Mouse (Mus musculus): ENCODE measurements around the gene Fbxo21. TPM values are rescaled to one million over a fixed set of nuclear protein-coding genes. Genes with fewer than 3 reads are reported as not detected.

The Fbxo21 gene
- polyA plus RNA-seq, 1 experiment: 51.1 TPM

DNA sequence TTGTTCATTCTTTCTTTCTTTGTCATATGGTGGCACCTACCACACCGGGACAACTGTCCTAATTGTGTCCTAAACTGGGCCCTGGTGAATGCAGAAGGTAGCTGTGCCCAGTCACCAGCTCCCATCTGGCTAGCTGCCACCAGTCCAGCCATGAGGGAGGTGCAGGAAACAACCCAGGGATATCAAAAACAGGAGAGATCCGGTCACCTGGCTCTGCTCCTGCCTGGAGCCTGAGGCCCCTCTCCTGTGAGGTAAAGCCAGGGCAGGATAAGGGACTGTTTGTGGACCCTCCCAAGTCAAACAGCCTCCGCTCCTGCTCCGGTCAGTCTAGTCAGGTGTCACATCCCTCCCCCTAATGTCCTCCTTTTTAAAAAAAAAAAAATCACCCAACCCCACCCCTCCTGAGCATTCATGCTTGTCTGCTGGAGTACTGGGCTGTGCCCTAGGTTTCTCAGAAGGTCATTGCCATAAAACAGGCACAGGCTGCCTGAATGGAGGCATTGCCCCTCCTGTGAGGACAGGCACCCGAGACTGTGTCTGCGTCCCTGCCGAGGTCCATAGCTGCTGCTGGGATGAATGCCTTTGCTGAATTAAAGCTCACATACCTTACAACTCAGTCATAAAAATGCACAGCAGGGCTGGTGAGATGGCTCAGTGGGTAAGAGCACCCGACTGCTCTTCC is 75.6 kb downstream of the Fbxo21 start:
- Histone ChIP-seq H3K27ac (ENCODE audit: control insufficient read depth, insufficient read depth, low read depth, low read length) (no peak overlapping the region), H3K4me1 (ENCODE audit: control insufficient read depth, insufficient read depth, low read length) (no peaks in the 10 kb centered on the region), H3K27me3 (ENCODE audit: control insufficient read depth, insufficient read depth, low read length) (no peaks in the 10 kb centered on the region), H3K4me3 (ENCODE audit: control insufficient read depth, low read depth, low read length) (no peak overlapping the region), H3K36me3 (ENCODE audit: control insufficient read depth, insufficient read depth, low read length) (no peaks in the 10 kb centered on the region)
- no peak for TF ChIP-seq POLR2A (IDR thresholded peaks at IDR 0.05; ENCODE audit: control insufficient read depth, low read depth, low read length)
- no peak for TF ChIP-seq CTCF (IDR thresholded peaks at IDR 0.05; ENCODE audit: control insufficient read depth, insufficient read depth, insufficient replicate concordance, low read depth, low read length)

DNA sequence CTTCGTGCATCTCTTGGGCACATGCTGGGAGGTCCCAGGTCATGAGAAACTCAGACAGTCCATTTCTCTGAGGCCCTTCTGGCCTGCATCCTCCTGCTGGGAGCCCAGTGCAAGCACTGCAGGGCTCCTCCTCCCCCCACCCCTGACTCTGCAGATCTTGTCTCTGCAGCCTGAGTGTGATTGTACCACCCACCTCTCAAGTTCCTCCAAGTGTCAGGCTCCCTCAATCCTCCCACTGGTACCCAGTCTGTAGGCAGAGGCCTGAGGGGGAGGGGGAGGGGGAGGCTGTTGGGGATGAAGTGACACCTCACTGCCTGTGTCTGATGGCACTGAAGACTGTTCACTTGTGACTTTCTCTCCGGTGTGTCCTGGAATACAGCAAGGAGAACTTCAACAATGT is 76.7 kb downstream of the Fbxo21 start:
- H3K36me3 ChIP-seq (ENCODE audit: control insufficient read depth, insufficient read depth, low read length): no peaks in the 10 kb centered on the region
- TF ChIP-seq CTCF (IDR thresholded peaks at IDR 0.05; ENCODE audit: control insufficient read depth, insufficient read depth, insufficient replicate concordance, low read depth, low read length) (no peak), POLR2A (IDR thresholded peaks at IDR 0.05; ENCODE audit: control insufficient read depth, low read depth, low read length) (no peak)
- H3K27ac ChIP-seq (ENCODE audit: control insufficient read depth, insufficient read depth, low read depth, low read length): no peak overlapping the region
- H3K4me1 ChIP-seq (ENCODE audit: control insufficient read depth, insufficient read depth, low read length): no peaks in the 10 kb centered on the region
- H3K27me3 ChIP-seq (ENCODE audit: control insufficient read depth, insufficient read depth, low read length): no peaks in the 10 kb centered on the region
- no peak overlapping the region for H3K4me3 ChIP-seq (ENCODE audit: control insufficient read depth, low read depth, low read length)

DNA sequence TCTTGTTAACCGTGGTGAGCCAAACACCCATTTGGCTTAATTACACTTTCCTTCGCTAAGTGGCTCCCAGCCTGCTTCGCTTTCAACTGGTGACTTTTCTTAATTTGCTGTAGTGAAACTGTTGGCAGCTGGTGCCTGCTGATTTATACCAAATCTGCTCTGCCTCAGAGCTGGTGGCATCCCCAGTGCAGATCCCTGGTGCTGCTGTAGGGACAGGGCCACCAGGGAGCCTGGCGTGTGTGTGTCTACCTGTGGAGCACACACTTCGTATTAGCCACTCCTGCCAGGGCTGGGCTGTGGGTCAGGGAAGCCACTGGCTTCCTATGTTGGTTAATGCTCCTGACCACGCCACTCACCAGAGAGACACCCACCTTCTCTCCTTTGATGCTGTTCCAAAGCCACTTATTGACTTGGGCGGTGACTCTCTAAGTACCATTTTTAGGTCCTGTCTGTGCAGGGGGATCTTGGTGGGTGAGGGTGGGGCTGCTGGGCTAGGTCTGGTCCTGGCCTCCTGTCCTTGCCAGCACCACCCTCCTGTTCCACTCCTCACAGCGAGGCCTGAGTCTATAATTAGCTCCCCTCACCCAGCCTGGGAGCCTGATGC is 81.1 kb downstream of the Fbxo21 start:
- Histone ChIP-seq H3K27me3 (ENCODE audit: control insufficient read depth, insufficient read depth, low read length) (no peaks in the 10 kb centered on the region), H3K36me3 (ENCODE audit: control insufficient read depth, insufficient read depth, low read length) (no peaks in the 10 kb centered on the region), H3K27ac (ENCODE audit: control insufficient read depth, insufficient read depth, low read depth, low read length) (no peak overlapping the region), H3K4me1 (ENCODE audit: control insufficient read depth, insufficient read depth, low read length) (no peaks in the 10 kb centered on the region), H3K4me3 (ENCODE audit: control insufficient read depth, low read depth, low read length) (no peak overlapping the region)
- no peak for TF ChIP-seq POLR2A (IDR thresholded peaks at IDR 0.05; ENCODE audit: control insufficient read depth, low read depth, low read length)
- no peak for TF ChIP-seq CTCF (IDR thresholded peaks at IDR 0.05; ENCODE audit: control insufficient read depth, insufficient read depth, insufficient replicate concordance, low read depth, low read length)

DNA sequence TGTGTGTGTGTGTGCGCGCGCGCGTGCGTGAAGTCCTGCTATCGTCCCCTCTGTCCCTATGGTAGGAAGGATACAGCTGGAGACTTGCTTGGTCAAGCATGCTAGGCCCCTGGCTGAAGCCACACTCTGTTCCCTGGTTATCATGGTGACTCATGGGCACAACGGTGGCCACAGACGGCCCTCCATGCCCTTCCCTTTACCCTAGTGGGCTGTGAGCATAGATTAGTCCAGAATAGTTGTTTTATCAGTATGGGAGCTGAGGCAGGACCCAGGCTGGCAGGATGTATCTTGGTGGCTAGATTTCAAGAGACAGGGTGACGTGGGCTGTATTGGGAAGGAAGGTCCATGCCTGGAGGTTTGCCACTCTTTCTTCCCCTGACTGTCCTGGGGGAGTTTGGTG is 82.3 kb downstream of the Fbxo21 start:
- H3K4me1 ChIP-seq (ENCODE audit: control insufficient read depth, insufficient read depth, low read length): no peaks in the 10 kb centered on the region
- TF ChIP-seq CTCF (IDR thresholded peaks at IDR 0.05; ENCODE audit: control insufficient read depth, insufficient read depth, insufficient replicate concordance, low read depth, low read length): no peak
- TF ChIP-seq POLR2A (IDR thresholded peaks at IDR 0.05; ENCODE audit: control insufficient read depth, low read depth, low read length): no peak
- H3K27me3 ChIP-seq (ENCODE audit: control insufficient read depth, insufficient read depth, low read length): no peaks in the 10 kb centered on the region

DNA sequence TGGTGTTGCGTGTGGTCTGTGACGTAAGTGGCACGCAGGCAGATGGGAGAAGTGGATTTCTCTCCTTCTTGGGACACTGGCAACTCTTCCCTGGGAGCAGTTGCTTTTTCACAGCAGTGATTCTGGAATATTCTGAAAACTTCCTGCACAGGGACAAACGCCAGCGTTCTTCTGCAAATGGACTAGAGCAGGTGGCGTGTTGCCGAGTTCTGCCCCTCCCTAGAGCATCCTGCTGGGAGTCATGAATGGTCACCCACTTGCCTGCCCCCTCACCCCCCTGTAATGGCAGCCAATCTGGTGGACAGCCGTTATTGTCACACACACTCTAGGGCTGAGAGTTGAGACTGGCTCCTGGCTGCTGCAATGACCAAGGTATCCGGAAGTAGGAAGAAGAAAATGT is 83.1 kb downstream of the Fbxo21 start:
- H3K4me1 ChIP-seq (ENCODE audit: control insufficient read depth, insufficient read depth, low read length): no peaks in the 10 kb centered on the region
- TF ChIP-seq CTCF (IDR thresholded peaks at IDR 0.05; ENCODE audit: control insufficient read depth, insufficient read depth, insufficient replicate concordance, low read depth, low read length) (no peak), POLR2A (IDR thresholded peaks at IDR 0.05; ENCODE audit: control insufficient read depth, low read depth, low read length) (no peak)
- no peak overlapping the region for H3K27ac ChIP-seq (ENCODE audit: control insufficient read depth, insufficient read depth, low read depth, low read length)
- no peaks in the 10 kb centered on the region for H3K36me3 ChIP-seq (ENCODE audit: control insufficient read depth, insufficient read depth, low read length)
- H3K27me3 ChIP-seq (ENCODE audit: control insufficient read depth, insufficient read depth, low read length): no peaks in the 10 kb centered on the region
- H3K4me3 ChIP-seq (ENCODE audit: control insufficient read depth, low read depth, low read length): no peak overlapping the region

More for the DNA sequence above, 82.3 kb downstream of the Fbxo21 start:
- Histone ChIP-seq H3K4me3 (ENCODE audit: control insufficient read depth, low read depth, low read length) (no peak overlapping the region), H3K36me3 (ENCODE audit: control insufficient read depth, insufficient read depth, low read length) (no peaks in the 10 kb centered on the region), H3K27ac (ENCODE audit: control insufficient read depth, insufficient read depth, low read depth, low read length) (no peak overlapping the region)

Other genes starting within 250 kb of the Fbxo21 start
- 0.89 and 0.94 TPM in 2 replicates for gene Nos1, start 195.7 kb upstream of the Fbxo21 start, polyA plus RNA-seq (2012; rRNA removed)
- 2.7 and 3.3 TPM in 2 replicates for gene Tesc, start 51.0 kb downstream of the Fbxo21 start, polyA plus RNA-seq (2012; rRNA removed)
- 19.6 and 21.6 TPM in 2 replicates for gene Fbxw8, start 178.7 kb downstream of the Fbxo21 start, polyA plus RNA-seq (2012; rRNA removed)
- 0.13 and 0.40 TPM in 2 replicates for gene Hrk, start 187.9 kb downstream of the Fbxo21 start, polyA plus RNA-seq (2012; rRNA removed)